Mouse (Mus musculus) hindbrain, postnatal 0 days (tissue): ENCODE measurements around the gene Scyl1. TPM values are rescaled to one million over a fixed set of nuclear protein-coding genes. Genes with fewer than 3 reads are reported as not detected.

Source experiments
- ATAC-seq: fragments of 200-750 bp; cut with Nextera tagmentation; 2 replicates; pipeline ENCODE4 v1.8.0; 2017; ENCODE audit warnings: mild to moderate bottlenecking, moderate TSS enrichment, moderate library complexity
- DNase-seq: peaks from one replicate; pipeline ENCODE4 v3.0.0-alpha.2; 2015; ENCODE audit warnings: low spot score
- H3K27ac ChIP-seq: fragments of 300-500 bp; sonication (generic); 2 replicates; pipeline ENCODE4 v1.5.1; 2014; ENCODE audit warnings: mild to moderate bottlenecking
- H3K27me3 ChIP-seq: fragments of 300-500 bp; sonication (generic); 2 replicates; pipeline ENCODE4 v1.6.1; 2014; ENCODE audit warnings: low read length, mixed read lengths; ENCODE audit not compliant: insufficient read depth
- H3K36me3 ChIP-seq: fragments of 300-500 bp; sonication (generic); 2 replicates; pipeline ENCODE4 v1.6.1; 2014; ENCODE audit warnings: low read length, mixed read lengths; ENCODE audit not compliant: insufficient read depth
- H3K4me1 ChIP-seq: fragments of 300-500 bp; sonication (generic); 2 replicates; pipeline ENCODE4 v1.6.1; 2014; ENCODE audit warnings: antibody characterized with exemption, low read length, mixed read lengths; ENCODE audit not compliant: insufficient read depth
- H3K4me2 ChIP-seq: fragments of 300-500 bp; sonication (generic); 2 replicates; pipeline ENCODE4 v1.6.1; 2014; ENCODE audit warnings: low read depth, mild to moderate bottlenecking, low read length, moderate library complexity, mixed read lengths
- H3K4me3 ChIP-seq: fragments of 300-500 bp; sonication (generic); 2 replicates; pipeline ENCODE4 v1.5.1; 2014; ENCODE audit warnings: low read length
- H3K9ac ChIP-seq: fragments of 300-500 bp; sonication (generic); replicated peaks from 2 replicates; pipeline ENCODE4 v1.6.1; 2014; ENCODE audit warnings: mild to moderate bottlenecking, low read length, moderate library complexity, mixed read lengths
- H3K9me3 ChIP-seq: fragments of 300-500 bp; sonication (generic); 2 replicates; pipeline ENCODE4 v1.6.1; 2016; ENCODE audit warnings: low read length, mixed read lengths
- CTCF ChIP-seq: IDR thresholded peaks from 2 replicates; pipeline ENCODE4 v1.5.1; 2016; ENCODE audit warnings: antibody characterized with exemption, control low read depth, low read depth
- WGBS: fragments of 180-500 bp; shearing (Covaris S2); extraction: QIAGEN DNeasy Blood & Tissue Kit; methylation state at CpG from one replicate; pipeline ENCODE4 v1.1.7; 2014; 5-methylcytosine and 5-hydroxymethylcytosine counted together
- polyA plus RNA-seq: library from polyadenylated mRNA; unstranded; fragments of >200 nt; fragmentation: Nextera tagmentation; extraction: Ambion mirVana; gene quantifications from 2 replicates; pipeline ENCODE4 v1.2.1, GENCODE M21; 2015
- total RNA-seq: library from RNA; depleted of rRNA; stranded (reverse); fragments of >200 nt; gene quantifications from 2 replicates; pipeline ENCODE4 v1.2.3, GENCODE M21; 2014

Gene Scyl1
- total and polyA plus RNA-seq, 2 experiments from 2014 or later: 76.2 to 96.6 TPM

- H3K4me3 ChIP-seq: no peak overlapping the region
- H3K27ac ChIP-seq: 0 out of 2 replicates have a peak overlapping the region, but pooled peaks have one; percentile 60
- no peak overlapping the region for H3K9ac ChIP-seq
- DNase-seq: no peak
- no peaks in the 10 kb centered on the region for H3K9me3 ChIP-seq
- TF ChIP-seq CTCF: no peak
- H3K36me3 ChIP-seq: no peaks in the 10 kb centered on the region
- no peak overlapping the region for H3K4me2 ChIP-seq
- H3K4me1 ChIP-seq: no peaks in the 10 kb centered on the region
- H3K27me3 ChIP-seq: no peaks in the 10 kb centered on the region
- ATAC-seq: no peak
- WGBS: 87% methylated on average over 7 of the region's 7 CpGs
Measured at GRCm38 (mm10) chr19:5787920-5788319, 16.7 kb upstream of the Scyl1 start.

- H3K9ac ChIP-seq: no peak overlapping the region
- peak; percentile 77 for ATAC-seq
- H3K4me2 ChIP-seq: no peak overlapping the region
- WGBS: 11% methylated on average over 8 of the region's 8 CpGs
- H3K9me3 ChIP-seq: no peaks in the 10 kb centered on the region
- no peaks in the 10 kb centered on the region for H3K36me3 ChIP-seq
- H3K4me3 ChIP-seq: no peak overlapping the region
- no peaks in the 10 kb centered on the region for H3K4me1 ChIP-seq
- peak; percentile 89 for TF ChIP-seq CTCF
- peak overlapping the region; percentile 60 for H3K27ac ChIP-seq
- no peaks in the 10 kb centered on the region for H3K27me3 ChIP-seq
- peak; percentile 87 for DNase-seq
Measured at GRCm38 (mm10) chr19:5787128-5787635, 16.0 kb upstream of the Scyl1 start.

GRCm38 (mm10) chr19:5786441-5787114, 15.4 kb upstream of the Scyl1 start:
- Histone ChIP-seq H3K4me2 (no peak overlapping the region), H3K36me3 (no peaks in the 10 kb centered on the region), H3K27me3 (no peaks in the 10 kb centered on the region), H3K27ac (peak overlapping the region; percentile 51), H3K4me3 (no peak overlapping the region), H3K9me3 (no peaks in the 10 kb centered on the region), H3K9ac (no peak overlapping the region), H3K4me1 (no peaks in the 10 kb centered on the region)
- ATAC-seq (peak; percentile 85), DNase-seq (peak; percentile 87)
- 8% methylated on average over 12 of the region's 12 CpGs for WGBS
- peak; percentile 93 for TF ChIP-seq CTCF

GRCm38 (mm10) chr19:5784958-5785577, 13.8 kb upstream of the Scyl1 start:
- ATAC-seq (no peak), DNase-seq (peak; percentile 45)
- H3K36me3 ChIP-seq: no peaks in the 10 kb centered on the region
- H3K4me3 ChIP-seq: no peak overlapping the region
- no peak overlapping the region for H3K27ac ChIP-seq
- no peak overlapping the region for H3K4me2 ChIP-seq
- no peaks in the 10 kb centered on the region for H3K9me3 ChIP-seq
- no peaks in the 10 kb centered on the region for H3K27me3 ChIP-seq
- whole genome bisulfite sequencing: 66% methylated on average over 10 of the region's 10 CpGs
- peak; percentile 43 for TF ChIP-seq CTCF
- H3K4me1 ChIP-seq: no peaks in the 10 kb centered on the region
- H3K9ac ChIP-seq: no peak overlapping the region

- Histone ChIP-seq H3K4me3 (no peak overlapping the region), H3K27ac (no peak overlapping the region), H3K9me3 (no peaks in the 10 kb centered on the region), H3K36me3 (no peaks in the 10 kb centered on the region), H3K4me1 (no peaks in the 10 kb centered on the region), H3K4me2 (no peak overlapping the region), H3K9ac (no peak overlapping the region), H3K27me3 (no peaks in the 10 kb centered on the region)
- no peak for DNase-seq
- TF ChIP-seq CTCF: no peak
- WGBS: 88% methylated on average over 1 of the region's 1 CpGs
- ATAC-seq: no peak
Measured at GRCm38 (mm10) chr19:5782121-5782520, 10.9 kb upstream of the Scyl1 start.

GRCm38 (mm10) chr19:5781532-5781931, 10.3 kb upstream of the Scyl1 start:
- H3K4me3 ChIP-seq: no peak overlapping the region
- no peaks in the 10 kb centered on the region for H3K27me3 ChIP-seq
- no peak overlapping the region for H3K27ac ChIP-seq
- no peak for DNase-seq
- H3K4me1 ChIP-seq: no peaks in the 10 kb centered on the region
- H3K9ac ChIP-seq: no peak overlapping the region
- ATAC-seq: no peak
- no peaks in the 10 kb centered on the region for H3K36me3 ChIP-seq
- no peak overlapping the region for H3K4me2 ChIP-seq
- H3K9me3 ChIP-seq: no peaks in the 10 kb centered on the region
- TF ChIP-seq CTCF: no peak
- WGBS: 91% methylated on average over 6 of the region's 6 CpGs

GRCm38 (mm10) chr19:5780203-5780602, 9.0 kb upstream of the Scyl1 start:
- WGBS: 63% methylated on average over 7 of the region's 7 CpGs
- H3K4me3 ChIP-seq: no peak overlapping the region
- H3K9ac ChIP-seq: no peak overlapping the region
- H3K27me3 ChIP-seq: no peaks in the 10 kb centered on the region
- ATAC-seq: no peak
- peak; percentile 69 for TF ChIP-seq CTCF
- no peaks in the 10 kb centered on the region for H3K4me1 ChIP-seq
- DNase-seq: peak; percentile 60
- H3K36me3 ChIP-seq: no peaks in the 10 kb centered on the region
- H3K27ac ChIP-seq: no peak overlapping the region
- no peaks in the 10 kb centered on the region for H3K9me3 ChIP-seq
- no peak overlapping the region for H3K4me2 ChIP-seq
